Mouse (Mus musculus): ENCODE measurements at regions not wholly inside any gene's neighbourhood (a gene's known extent, or its start where the extent isn't known, plus 50 kb on each side); places are given as distances from the start of the nearest gene placed in this dataset.

DNA sequence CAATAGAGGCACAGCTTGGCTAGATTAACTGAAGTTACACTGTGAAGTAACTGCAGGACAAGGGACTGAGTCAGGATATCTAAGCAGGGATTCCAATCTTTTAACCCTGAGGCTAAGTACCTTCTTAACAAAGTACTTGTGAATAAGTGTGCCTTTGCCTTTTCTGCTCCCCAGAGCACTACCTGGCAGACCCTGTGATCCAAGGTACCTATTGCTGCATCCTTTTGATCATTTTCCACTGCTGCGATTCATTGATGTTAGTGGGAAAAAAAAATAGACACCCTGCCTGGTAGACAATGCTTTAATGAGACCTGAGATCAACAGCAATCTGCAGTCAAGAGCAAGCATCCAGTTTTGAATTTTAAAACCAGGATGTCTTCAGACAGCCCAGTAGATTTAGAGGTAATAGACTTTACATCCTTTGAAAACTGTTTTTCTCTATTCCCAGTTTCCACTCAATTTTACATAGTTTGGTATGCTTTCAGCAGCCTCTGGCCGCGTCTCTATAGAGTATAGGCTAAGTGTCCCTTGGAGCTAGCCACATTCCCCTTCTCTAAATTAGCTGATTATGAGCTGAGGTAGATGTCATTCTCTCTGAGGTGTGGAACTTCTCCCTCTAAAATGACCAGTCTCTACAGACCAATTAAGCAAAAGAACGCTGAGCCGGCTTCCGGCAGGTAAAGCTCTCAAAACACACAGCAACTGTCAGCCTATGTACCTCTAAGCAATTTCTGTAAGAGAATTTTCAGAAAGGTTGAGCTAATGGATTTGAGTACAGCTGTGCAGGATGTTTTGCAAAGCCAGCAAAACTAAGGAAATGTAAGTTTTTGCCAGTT is 653.0 kb upstream of the G6pd2 start:
- Histone ChIP-seq H3K27ac (ENCODE audit: low read length) (no peak overlapping the region), H3K27me3 (replicated peaks; ENCODE audit: insufficient read depth, low read length) (no peaks in the 10 kb centered on the region), H3K36me3 (ENCODE audit: insufficient read depth, low read length) (no peaks in the 10 kb centered on the region), H3K4me3 (ENCODE audit: low read depth, low read length) (no peak overlapping the region), H3K9me3 (ENCODE audit: low read length) (no peaks in the 10 kb centered on the region), H3K4me1 (ENCODE audit: insufficient read depth, low read depth, low read length) (no peaks in the 10 kb centered on the region), H3K9ac (replicated peaks; ENCODE audit: low read depth) (no peak overlapping the region), H3K4me2 (replicated peaks; ENCODE audit: low read depth, low read length) (no peak overlapping the region)
- TF ChIP-seq CTCF (IDR thresholded peaks at IDR 0.05) = no peak
- TF ChIP-seq EP300 (IDR thresholded peaks at IDR 0.05) = no peak
- no peak for DNase-seq (ENCODE audit: low spot score)
- 55% methylated on average over 6 of the region's 6 CpGs for WGBS
- no peak for ATAC-seq

DNA sequence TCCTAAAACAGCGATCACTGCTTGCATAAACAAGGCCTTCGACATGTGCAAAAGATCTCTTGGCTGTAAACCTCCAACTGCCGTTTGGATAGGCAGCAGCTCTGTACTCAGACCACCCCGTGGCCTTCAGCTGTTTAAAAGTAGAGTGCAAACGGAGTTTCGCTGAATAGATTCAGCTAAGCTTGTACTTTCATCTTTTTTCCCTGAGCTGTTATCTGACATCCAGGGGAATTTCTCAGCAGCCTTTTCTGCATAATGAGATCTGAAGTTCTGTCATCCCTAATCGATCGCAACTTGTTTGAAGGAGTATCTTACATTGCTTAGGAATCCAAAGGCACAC is 652.4 kb upstream of the G6pd2 start:
- Histone ChIP-seq H3K4me2 (replicated peaks; ENCODE audit: low read depth, low read length) (no peak overlapping the region), H3K9me3 (ENCODE audit: low read length) (no peaks in the 10 kb centered on the region), H3K4me1 (ENCODE audit: insufficient read depth, low read depth, low read length) (no peaks in the 10 kb centered on the region), H3K27me3 (replicated peaks; ENCODE audit: insufficient read depth, low read length) (no peaks in the 10 kb centered on the region), H3K9ac (replicated peaks; ENCODE audit: low read depth) (no peak overlapping the region), H3K4me3 (ENCODE audit: low read depth, low read length) (no peak overlapping the region), H3K27ac (ENCODE audit: low read length) (no peak overlapping the region), H3K36me3 (ENCODE audit: insufficient read depth, low read length) (no peaks in the 10 kb centered on the region)
- no peak for TF ChIP-seq EP300 (IDR thresholded peaks at IDR 0.05)
- no peak for TF ChIP-seq CTCF (IDR thresholded peaks at IDR 0.05)
- 25% methylated on average over 8 of the region's 8 CpGs for WGBS
- DNase-seq (ENCODE audit: low spot score) (peak; percentile 24), ATAC-seq (peak; percentile 16; the same call in 1 of the 2 replicates)

All from lung, postnatal 0 days (tissue).